Mouse (Mus musculus) gonadal fat pad, adult 2 months (tissue): ENCODE measurements around the gene Pklr. TPM values are rescaled to one million over a fixed set of nuclear protein-coding genes. Genes with fewer than 3 reads are reported as not detected.

Source experiments
- DNase-seq: peaks from one replicate; pipeline ENCODE4 v3.0.0-alpha.2; 2012; ENCODE audit warnings: low read depth
- polyA plus RNA-seq: library from polyadenylated mRNA; depleted of rRNA; stranded (reverse); fragments of >200 nt; gene quantifications from 2 replicates; pipeline ENCODE4 v1.2.3, GENCODE M21; 2012; rRNA removed

Pklr gene
- 6.5 and 10.3 TPM in 2 replicates for polyA plus RNA-seq

DNA sequence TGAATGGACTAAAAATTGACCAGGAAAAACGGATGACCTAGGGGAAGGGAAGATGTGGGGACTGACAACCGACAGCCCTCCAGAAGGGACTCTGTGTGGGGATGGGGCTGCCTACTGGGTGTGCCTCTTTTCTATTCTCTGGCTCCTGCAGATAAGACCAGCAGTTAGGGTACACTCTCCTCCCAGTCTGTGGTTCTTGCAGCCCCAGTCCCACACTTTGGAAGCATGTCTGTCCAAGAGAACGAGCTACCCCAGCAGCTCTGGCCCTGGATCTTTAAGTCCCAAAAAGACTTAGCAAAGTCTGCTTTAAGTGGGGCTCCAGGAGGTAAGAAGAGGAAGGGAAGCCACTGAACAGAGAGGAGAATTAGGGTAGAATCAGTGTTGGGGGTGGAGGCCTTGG, at the start of gene Pklr:
Gene Pklr, plus strand, starts transcription at position 185 of the 400 bp plus-strand sequence.
- no peak for DNase-seq

DNA sequence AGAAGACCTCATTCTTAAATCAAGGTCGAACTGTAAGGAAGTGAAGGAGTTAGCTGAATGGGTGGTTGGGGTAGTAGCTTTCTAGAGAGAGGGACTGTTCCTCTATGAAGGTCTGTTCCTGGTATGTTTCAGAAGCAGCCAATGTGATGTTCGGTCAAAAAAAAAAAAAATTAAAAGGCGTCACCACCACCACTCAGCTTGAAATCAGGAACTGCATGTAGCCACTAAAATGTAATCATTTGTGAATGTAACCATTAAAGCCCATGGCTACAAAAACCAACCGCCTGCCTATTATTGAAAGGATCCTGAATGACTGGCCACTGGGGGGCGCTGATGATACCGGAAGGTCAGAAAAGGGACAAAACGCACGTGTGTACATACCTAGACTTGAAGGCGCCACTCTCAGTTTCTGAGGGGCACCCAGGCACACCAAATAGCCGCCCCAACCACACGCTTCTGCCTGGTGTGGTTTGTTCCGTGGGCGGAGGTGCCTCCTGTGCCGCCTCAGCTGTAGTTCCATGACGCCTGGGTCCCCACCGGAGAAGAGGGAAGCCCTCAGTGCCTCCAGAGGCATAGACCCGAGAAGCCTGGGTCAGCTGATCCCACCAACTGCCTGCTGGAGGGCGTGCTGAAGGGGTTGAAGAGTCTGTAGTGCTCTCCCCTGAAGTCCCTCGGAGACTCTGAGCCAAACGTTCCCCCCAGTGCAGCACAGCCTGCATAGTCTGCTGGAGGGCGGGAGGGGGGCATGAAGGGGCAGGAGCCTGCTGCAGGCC, 48.4 kb upstream of the Pklr start:
- DNase-seq = no peak

DNA sequence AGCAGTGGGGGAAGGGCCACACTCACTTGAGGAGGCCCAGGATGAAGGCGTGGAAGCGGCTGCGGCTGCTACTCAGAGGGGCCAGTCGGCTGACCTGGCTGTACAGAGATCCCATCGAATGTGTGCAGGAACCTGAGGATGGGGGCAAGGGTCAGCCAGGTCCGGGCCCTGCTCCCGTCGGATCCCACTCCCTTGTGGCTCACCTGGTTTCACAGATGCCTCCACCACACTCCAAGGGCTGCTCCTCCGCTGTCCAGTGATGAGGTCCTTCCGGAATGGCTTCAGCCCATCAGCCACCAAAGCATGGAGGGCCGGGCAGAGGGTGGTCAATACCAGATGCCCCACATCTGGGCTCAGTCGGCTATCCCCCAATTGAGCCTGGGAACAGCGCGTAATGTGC, 47.0 kb upstream of the Pklr start:
- DNase-seq = no peak

DNA sequence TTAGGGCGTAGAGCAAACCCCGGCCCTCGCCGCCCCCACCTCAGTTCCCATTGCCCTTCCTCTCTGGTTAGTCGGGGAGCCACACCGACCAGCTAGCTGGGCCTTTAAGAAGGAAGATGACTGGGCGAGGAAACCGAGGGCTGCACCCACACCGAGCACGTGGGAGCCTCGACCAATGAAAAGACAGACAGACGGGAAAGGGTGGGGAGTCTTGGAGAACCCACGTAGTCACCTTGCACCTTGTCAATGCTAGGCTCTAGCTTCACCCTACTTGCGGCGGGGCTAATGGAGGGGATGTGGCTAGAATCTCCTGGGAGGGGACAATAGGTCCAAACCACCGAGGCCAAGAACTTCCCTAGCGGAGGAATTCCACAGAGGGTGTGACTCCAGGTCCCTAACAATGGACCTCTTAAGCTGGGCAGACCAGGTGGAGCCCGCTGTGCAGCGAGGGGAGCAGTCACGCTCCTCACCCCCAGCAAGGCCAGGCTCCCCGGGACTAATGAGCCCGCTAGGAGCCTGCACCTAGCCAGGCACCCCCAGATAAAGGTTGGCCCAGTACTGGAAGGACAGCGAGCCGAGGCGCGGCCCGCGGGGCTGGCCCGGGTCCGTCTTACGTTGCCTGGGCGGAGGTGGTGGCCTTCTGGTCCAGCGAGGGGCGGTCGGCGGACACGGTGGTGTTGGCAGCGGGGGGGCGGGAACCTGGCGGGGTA, 45.9 kb upstream of the Pklr start:
- DNase-seq = peak; percentile 71

DNA sequence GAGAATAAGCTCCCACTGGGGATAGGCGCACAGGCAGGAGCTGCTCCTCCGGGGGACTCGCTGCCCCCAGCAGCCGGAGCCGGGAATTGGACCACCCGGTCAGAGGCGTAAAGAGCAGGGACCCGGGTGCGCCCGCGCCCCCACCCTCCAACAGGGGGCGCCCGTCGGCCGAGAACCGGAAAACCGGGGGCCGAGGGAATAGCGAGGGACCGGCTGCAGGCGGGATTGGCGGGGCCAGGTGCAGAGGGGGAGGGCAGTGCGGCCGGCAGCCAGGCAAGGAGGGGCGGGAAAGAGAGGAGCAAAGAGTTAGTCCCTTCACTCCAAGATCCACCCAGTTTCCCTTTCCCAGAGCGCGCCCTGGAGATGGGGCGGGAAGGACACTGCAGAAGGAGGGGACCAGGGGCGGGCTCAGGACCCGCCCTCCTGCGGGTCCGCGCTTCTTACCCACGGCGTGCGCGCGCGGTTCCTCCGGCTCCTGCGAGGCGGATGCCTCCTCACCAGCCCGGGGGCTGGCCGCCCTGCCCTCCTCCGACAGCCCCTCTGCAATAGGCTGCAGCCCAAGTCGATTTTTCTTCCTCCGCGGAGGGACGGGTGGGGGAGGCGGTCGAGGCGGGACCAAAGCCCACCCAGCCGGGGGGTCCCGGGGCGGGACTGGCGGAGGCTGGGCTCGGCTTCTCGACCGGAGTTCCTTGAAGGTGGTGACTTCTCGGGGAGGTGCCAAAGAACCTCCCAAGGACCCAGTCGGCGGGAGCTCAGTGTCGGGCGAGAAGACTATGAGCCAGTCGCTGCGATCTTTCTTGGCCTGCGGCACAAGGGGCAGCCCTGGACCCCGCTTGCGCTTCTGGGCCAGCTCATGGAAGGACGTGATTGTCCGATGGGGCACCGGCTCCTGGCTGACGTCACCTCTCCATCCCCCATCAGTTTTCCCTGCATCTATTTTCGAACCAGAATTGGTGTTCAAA, 45.0 kb upstream of the Pklr start:
- no peak for DNase-seq

DNA sequence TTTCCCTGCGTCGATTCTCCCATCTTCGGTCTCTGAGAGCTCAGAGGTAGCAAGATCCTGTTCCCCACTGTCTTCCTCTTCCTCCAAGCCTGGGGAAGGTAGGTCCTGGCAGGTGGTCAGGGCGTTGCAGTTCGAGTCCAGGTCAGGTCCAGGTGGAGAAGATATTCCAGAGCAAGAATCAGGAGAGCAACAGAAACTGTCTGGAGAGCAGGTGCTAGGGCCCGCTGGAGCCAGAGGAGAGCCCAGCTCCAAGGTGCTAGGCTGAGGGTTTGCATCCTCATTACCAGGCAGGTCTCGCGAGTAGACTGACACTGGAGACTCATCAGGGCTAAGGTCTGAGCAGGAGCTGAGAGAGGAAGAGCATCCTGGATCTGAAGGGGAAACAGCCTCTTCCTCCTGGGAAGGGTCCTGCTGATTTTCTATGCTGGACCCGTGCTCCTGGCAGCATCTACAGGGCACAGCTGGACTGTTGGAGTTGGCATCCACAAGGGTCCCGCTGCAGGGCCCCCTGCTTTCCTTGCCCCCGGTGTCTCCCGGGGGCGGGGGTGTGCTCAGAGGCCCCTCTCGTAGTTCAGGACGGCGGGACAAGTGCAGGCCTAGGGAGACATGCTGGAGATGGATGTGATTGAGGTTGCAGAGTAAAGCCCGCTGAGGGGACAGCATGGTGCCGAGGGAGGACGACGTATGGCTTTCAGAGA, 44.0 kb upstream of the Pklr start:
- no peak for DNase-seq

DNA sequence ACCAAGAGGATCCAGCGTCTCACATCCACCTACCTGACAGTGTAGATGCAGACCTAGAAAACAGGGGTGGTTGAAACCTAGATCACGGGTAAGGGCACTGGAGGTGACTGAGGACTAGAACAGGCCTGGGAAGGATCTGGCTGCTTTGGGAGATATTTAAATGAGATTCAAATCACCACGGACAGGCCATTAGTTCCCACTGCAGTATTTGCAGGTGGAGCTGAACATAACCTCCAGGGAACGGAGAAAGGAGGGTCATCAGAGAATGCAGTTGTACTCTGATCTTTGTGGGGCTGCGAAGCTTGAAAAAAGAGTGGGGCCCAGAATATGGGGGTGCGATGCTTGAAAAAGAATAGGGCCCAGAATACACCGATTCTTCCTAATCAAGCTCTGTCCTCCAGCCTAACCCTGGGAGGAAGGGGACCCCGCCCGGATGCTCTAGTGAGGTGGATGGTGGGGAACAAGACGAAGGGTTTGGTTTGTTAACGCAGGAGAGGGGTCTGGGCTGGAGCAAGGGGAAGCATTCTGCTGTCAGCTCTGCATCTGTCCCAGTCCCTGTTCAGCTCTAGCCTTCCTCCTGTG, 43.3 kb upstream of the Pklr start:
- no peak for DNase-seq

DNA sequence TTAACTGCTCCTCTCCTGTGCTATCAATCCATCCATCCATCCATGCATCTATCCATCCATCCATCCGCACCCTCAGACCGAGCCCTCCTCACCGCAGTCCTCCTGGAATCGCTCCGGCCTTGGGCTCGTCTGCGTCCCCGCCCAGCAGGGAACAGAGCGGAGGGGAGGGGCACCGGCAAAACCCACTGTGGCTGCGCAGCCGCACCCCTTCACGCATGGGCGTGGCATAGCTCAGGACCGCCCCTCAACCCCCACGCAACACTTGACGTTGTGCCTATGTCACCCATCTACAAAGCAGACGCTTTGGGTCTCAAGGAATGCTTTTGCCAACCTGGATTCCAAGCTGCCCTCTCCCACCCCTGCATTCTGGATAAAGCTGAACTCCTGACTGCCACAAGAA, 42.8 kb upstream of the Pklr start, which contains the start of gene Rusc1:
Gene Rusc1, minus strand, starts transcription at position 137 of the 400 bp plus-strand sequence.
- no peak for DNase-seq

DNA sequence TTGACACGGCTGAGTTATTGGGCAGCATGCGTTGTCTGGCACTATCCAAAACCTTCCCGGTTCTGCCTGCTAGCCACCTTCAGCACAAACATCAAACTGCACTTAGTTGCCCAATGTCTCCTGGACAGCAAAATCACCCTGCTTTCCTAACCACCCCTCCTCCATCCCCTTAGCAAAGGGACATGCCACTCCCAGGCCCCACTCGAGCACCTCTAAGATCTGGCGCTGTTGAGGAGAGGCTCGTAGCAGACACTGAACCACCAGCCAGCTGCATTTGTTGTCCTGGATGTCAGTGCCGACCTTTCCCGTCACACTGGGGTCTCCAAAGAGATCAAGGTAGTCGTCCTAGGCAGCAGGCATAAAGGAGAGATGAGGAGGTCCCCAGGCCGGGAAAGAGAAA, 41.9 kb upstream of the Pklr start:
- DNase-seq = no peak

DNA sequence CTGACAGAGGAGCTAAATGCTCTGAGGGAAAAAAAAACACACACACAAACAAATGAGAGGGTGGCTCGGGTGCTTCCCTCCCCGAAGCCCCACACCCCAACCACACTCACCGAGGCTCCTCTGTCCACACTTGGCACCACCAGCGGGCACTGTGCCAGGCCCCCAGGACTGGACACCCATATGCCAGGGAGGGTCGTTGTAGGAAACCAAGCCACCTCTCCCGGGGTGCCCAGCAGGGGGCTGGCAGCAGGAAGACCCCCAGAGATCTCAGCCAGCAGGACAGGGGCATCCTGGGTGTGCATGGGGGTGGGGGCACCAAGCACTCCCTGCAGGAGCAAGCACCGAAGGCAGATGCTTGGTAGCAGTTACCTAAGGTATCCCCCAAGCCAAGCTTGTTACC, 35.1 kb upstream of the Pklr start, which contains the start of gene Gm43738:
Gene Gm43738, minus strand, starts transcription at position 289 of the 400 bp plus-strand sequence.
- DNase-seq = no peak

DNA sequence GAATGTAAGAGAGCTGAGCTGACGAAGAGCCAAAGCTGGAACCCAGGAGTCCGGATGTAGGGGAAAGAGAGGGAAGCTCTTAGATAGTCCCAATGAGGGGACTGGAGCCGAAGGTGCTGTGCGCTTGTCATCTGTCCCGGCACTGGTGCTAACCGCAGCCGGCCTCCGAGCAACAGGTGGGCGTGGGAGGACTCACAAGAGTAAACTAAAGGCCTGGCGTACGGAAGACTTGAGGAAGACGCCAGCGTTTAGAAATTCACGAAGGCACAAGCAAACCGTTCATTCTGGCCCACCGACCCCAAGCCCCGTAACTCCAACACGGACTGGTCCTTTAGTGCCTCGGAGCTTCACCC, 34.5 kb upstream of the Pklr start:
- no peak for DNase-seq

DNA sequence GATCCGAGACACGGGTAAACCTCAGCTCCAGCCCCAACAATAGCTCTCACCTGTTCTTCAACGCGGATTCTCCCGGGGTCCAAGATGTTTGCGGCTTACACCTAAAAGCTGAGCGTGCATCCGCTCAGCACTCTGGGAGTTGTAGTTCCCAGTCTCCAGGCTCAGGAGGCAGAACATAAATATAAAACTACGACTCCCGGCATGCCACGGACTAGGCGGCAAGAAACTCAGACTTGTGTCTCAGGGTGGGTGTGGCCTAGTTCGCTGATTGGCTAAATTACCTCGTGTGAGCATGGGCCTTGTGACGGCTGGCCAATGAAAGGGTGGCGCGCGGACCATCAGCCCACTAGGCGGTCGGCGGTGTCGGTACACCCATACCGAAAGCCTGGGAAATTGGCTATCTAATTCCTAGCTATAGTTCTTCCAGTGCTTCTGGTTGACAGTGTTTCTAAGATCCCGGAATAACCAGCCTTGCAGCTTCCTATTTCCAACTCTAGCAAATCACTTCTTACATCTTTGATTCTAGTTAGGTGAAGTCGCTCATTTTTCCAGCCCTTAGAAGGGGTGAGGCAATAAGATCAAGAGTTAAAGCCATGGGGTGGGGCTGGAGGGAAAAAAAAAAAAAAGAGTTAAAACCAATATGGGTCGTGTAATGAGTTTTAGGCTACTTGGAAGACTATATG, 34.0 kb upstream of the Pklr start, which contains the start of gene Fdps:
Gene Fdps, minus strand, starts transcription at position 148 of the 683 bp plus-strand sequence.
- DNase-seq = peak; percentile 90

DNA sequence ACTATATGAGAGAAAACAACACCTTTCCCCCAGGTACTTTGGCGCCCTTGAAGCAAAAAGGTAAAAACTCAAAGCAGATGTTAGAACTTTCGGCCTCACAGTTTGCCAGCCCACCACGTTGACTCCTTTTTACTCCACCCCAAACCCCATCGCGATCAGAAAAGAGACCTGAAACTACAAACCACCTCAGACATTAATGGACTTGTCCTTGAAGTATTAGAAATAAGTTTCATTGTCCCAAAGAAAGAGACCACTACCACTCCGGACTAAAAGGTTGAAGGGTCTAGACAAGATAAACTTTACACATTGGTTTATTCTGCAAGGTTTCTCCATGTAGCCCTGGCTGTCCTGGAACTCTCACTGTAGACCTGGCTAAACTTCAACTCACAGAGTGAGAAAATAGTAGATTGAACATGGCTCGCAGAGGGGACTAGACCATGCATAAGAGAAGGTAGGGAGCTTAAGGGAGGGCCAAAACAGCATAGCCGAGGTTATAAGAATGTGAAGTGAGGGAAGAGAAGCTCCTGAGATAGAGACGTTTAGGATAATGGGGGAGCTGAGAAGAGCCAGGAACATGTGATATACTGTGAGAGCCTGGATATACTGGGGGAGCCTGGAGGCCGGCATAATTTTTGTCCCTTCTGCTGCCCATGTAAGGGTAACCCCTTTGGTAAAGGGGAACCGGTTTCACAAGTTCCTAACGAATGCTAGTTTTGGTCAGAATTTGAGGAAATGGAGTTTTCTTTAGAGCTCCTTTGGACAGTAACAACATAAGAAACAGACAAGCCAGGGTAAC, 33.2 kb upstream of the Pklr start:
- DNase-seq = no peak

DNA sequence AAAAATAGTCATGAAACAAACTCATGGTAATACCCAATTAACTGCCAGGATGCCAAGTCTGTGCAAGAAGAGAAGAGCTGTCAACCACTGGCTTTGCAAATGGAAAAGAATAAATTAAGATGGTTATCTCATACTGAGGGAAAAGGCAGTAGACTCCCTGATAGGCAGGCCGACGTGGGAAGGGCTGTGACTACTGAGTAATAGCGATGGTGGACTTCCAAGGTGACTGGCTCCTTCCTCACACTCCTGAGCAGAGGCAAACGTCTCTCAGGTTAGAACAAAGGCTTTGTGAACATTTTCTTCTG, 32.7 kb upstream of the Pklr start:
- DNase-seq = no peak

DNA sequence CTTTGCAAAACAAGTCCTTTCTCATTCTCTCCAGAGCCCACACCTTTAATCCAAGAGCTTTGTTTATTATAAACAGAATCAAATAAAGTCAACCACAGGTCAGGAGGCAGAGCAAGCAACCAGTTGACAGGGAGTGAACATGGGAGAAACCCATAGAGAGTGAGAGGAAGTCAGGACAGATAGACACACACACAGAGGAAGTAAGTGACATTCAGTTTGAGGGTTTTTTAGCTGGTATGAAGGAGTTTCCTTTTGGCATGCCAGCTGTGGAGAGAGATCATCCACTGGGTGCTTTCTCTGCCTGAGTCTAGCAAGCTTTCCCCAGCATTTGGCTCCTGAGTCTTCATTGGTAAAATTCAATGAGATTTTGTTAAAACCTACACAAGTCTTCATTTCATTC, 29.1 kb upstream of the Pklr start:
- no peak for DNase-seq

DNA sequence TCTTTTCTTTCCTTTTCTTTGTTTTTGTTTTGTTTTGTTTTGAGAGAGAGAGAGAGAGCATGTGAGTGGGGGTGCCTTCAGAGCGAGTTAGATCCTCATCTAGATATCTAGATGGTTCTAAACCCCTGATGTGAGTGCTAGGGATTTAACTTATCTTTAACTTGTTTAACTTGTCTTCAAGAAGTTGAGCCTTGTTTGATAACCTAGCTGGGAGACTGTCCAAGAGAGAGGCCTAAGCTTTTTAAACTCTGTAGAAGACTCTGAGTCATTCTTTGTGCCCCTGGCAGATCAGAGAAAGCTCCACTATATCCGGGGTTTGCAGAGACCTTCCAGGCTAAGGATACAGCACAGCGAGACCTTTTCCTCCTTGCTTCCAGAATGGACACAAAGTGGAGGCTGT, 28.4 kb upstream of the Pklr start:
- DNase-seq = no peak

DNA sequence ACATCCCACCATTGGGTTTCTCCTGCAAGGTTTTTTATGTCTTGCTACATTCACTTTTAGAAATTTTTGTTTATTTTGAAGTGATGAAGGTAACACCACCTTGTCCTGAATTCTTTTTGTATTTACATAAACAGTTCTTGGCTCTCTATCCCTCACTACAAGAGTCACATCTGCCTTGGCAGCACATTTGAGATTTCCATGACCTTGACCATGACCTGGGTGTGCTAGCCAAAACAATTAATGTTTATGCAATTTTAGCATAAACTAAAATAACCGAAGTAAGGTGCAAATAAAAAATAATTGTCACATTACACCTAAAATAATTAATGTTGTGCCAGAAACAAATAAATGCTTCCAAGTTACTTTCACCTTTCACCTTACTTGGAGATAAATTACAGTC, 27.8 kb upstream of the Pklr start:
- DNase-seq = no peak

DNA sequence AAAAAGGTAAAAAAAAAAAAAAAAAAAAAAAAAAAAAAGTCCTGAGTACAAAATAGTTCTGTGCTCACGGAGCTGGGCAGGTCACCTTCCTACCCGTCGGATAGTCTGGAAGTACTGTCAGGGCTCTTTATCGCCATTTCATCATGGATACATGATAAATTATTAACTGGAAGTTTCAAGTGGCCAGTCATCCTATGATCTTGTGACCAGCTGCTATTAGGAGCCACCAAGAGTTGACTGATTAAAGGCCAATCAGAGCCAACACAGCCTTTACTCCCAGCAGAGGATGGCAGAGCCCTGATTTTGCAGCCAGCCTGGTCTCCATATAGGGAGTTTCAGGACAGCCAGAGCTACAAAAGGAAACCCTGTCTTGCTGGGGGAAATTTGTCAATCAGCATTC, 22.9 kb upstream of the Pklr start:
- no peak for DNase-seq

DNA sequence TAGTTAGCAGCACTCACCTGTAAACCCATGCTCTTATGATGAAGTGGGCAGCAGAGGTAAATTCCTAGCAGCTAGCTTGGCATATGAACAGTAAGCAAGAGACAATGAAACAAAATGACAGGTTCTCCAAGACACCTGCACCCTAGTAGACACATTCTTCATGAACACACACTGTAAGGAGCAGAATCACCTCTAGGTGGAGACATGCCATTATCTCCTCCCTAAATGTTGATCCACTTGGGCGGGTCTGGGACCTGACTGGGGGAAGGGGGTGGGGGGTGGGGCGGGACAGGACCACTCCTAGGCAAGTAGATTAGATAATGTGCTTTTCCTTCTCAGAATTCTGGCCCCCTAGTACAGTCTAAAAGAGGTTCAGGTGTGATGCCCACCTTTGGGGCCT, 20.4 kb upstream of the Pklr start:
- no peak for DNase-seq

DNA sequence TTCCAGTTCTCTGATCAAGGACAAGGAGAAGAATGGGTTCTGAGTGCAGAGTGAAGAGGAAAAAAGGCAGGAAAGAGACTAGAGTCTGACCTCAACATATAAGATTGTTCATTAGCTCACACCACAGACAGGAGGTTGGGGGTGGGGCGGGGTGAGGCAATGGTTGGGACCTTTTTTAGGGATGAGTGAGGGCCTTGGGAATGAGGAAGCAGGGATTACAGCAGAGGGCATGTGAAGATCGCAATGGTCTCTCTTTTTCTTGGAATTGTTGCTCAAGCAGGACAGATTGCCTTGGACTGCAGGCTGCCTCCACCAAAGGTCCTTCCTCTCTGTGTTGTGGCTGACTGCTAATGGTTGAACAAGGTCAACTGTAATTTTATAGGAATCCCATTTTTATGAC, 12.6 kb upstream of the Pklr start:
- no peak for DNase-seq
